Mouse (Mus musculus) limb, embryonic 13.5 days (tissue): ENCODE measurements around the gene Egflam. TPM values are rescaled to one million over a fixed set of nuclear protein-coding genes. Genes with fewer than 3 reads are reported as not detected.

Experiments
- ATAC-seq: fragments of 200-750 bp; cut with Nextera tagmentation; 2 replicates; pipeline ENCODE4 v1.8.0; 2017; ENCODE audit warnings: low read depth, moderate number of reproducible peaks, moderate TSS enrichment; ENCODE audit not compliant: low FRiP score
- H3K27ac ChIP-seq: fragments of 300-500 bp; sonication (generic); 2 replicates; pipeline ENCODE4 v1.5.1; 2015; ENCODE audit warnings: inconsistent platforms, mild to moderate bottlenecking, moderate library complexity
- H3K27me3 ChIP-seq: fragments of 300-500 bp; sonication (generic); 2 replicates; pipeline ENCODE4 v1.6.1; 2015; ENCODE audit warnings: mild to moderate bottlenecking, inconsistent platforms
- H3K36me3 ChIP-seq: fragments of 300-500 bp; sonication (generic); 2 replicates; pipeline ENCODE4 v1.6.1; 2015; ENCODE audit warnings: inconsistent platforms, mild to moderate bottlenecking, moderate library complexity
- H3K4me1 ChIP-seq: fragments of 300-500 bp; sonication (generic); 2 replicates; pipeline ENCODE4 v1.6.1; 2015; ENCODE audit warnings: inconsistent platforms
- H3K4me2 ChIP-seq: fragments of 300-500 bp; sonication (generic); replicated peaks from 2 replicates; pipeline ENCODE4 v1.6.1; 2015; ENCODE audit warnings: inconsistent platforms, mild to moderate bottlenecking, moderate library complexity
- H3K4me3 ChIP-seq: fragments of 300-500 bp; sonication (generic); 2 replicates; pipeline ENCODE4 v1.5.1; 2015; ENCODE audit warnings: moderate library complexity, mild to moderate bottlenecking, inconsistent platforms
- H3K9ac ChIP-seq: fragments of 300-500 bp; sonication (generic); 2 replicates; pipeline ENCODE4 v1.6.1; 2015; ENCODE audit warnings: mild to moderate bottlenecking, inconsistent platforms
- H3K9me3 ChIP-seq: fragments of 300-500 bp; sonication (generic); 2 replicates; pipeline ENCODE4 v1.6.1; 2016; ENCODE audit warnings: inconsistent platforms
- WGBS: fragments of 180-500 bp; shearing (Covaris S2); methylation state at CpG from one replicate; pipeline ENCODE4 v1.1.7; 2015; 5-methylcytosine and 5-hydroxymethylcytosine counted together
- polyA plus RNA-seq: library from polyadenylated mRNA; unstranded; fragments of >200 nt; fragmentation: Nextera tagmentation; extraction: Ambion mirVana; gene quantifications from 2 replicates; pipeline ENCODE4 v1.2.1, GENCODE M21; 2015

Gene Egflam
- polyA plus RNA-seq, 1 experiment from 2014 or later: 21.2 TPM

GRCm38 (mm10) chr15:7340703-7341309 is 57.4 kb downstream of the Egflam start:
- H3K9me3 ChIP-seq: no peaks in the 10 kb centered on the region
- 68% methylated on average over 5 of the region's 5 CpGs for WGBS
- no peak overlapping the region for H3K27ac ChIP-seq
- ATAC-seq: no peak
- no peaks in the 10 kb centered on the region for H3K4me1 ChIP-seq
- no peak overlapping the region for H3K9ac ChIP-seq
- no peak overlapping the region for H3K4me3 ChIP-seq
- H3K36me3 ChIP-seq: no peaks in the 10 kb centered on the region
- no peaks in the 10 kb centered on the region for H3K27me3 ChIP-seq
- no peak overlapping the region for H3K4me2 ChIP-seq

- Histone ChIP-seq H3K9me3 (no peaks in the 10 kb centered on the region), H3K9ac (no peak overlapping the region), H3K4me1 (no peaks in the 10 kb centered on the region), H3K27ac (no peak overlapping the region), H3K36me3 (no peaks in the 10 kb centered on the region), H3K4me2 (no peak overlapping the region), H3K4me3 (no peak overlapping the region), H3K27me3 (no peaks in the 10 kb centered on the region)
- no peak for ATAC-seq
- 86% methylated on average over 11 of the region's 11 CpGs for WGBS
Measured at GRCm38 (mm10) chr15:7334517-7335298, 63.5 kb downstream of the Egflam start.

DNA sequence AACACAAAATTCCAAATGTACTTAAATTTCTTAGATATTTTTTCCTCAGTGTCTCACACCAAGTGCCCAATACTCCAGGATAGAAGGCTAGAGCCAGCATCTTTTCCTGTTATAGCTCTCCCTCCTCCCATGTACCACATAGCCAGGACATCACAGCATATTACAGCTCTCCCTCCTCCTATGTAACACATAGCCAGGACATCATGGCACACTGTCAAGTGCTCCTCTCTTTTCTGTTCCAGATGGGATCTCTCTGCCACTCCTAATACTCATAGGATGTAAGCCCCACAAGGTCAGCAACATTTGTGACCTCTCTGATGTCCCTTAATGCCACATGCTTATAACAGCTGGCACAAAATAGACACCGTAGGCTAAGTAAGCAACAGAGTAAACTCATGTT is 65.3 kb downstream of the Egflam start:
- H3K9me3 ChIP-seq: no peaks in the 10 kb centered on the region
- no peak for ATAC-seq
- no peak overlapping the region for H3K27ac ChIP-seq
- H3K9ac ChIP-seq: no peak overlapping the region
- no peaks in the 10 kb centered on the region for H3K27me3 ChIP-seq
- H3K4me3 ChIP-seq: no peak overlapping the region
- no peaks in the 10 kb centered on the region for H3K4me1 ChIP-seq
- 82% methylated on average over 1 of the region's 1 CpGs for WGBS
- no peak overlapping the region for H3K4me2 ChIP-seq
- no peaks in the 10 kb centered on the region for H3K36me3 ChIP-seq

DNA sequence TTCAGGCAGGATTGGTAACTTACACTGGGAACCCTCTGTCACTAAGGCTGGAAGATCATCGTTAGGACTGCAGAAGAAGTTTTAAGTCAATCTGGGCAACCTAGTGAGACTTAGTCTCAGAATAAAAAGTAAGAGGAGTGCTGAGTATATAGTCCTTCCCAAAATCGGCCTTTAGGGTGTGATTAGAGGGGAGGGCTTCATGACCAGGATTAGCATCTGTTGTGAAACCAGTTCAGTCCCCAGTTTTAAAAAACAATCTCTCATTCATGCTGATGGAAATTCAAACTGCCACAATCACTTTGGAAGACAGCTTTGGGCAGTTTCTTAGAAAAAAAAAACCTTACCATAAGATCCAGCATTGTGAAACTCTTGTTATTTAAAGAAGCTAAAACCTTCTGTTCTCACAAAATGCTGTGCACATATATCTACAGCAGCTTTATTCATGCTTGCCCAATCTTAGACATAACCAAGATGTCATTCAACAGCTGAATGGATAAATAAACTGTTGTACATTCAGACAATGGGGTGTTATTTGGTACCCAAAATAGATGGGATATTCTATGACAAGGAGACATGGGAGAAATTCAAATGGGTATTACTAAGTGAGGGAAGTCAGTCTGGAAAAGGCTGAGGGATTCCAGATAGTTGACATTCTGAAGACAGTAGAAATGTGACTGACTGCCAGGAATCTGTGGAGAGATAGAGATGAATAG is 75.4 kb downstream of the Egflam start:
- Histone ChIP-seq H3K4me3 (no peak overlapping the region), H3K9me3 (no peaks in the 10 kb centered on the region)
- WGBS: 69% methylated on average over 2 of the region's 2 CpGs

GRCm38 (mm10) chr15:7320901-7321300 is 77.3 kb downstream of the Egflam start:
- WGBS: 60% methylated on average over 4 of the region's 4 CpGs

More for the DNA sequence above, 75.4 kb downstream of the Egflam start:
- ATAC-seq: no peak
- no peak overlapping the region for H3K4me2 ChIP-seq
- H3K9ac ChIP-seq: no peak overlapping the region
- H3K27ac ChIP-seq: no peak overlapping the region
- H3K4me1 ChIP-seq: no peaks in the 10 kb centered on the region
- no peaks in the 10 kb centered on the region for H3K27me3 ChIP-seq
- no peaks in the 10 kb centered on the region for H3K36me3 ChIP-seq

GRCm38 (mm10) chr15:7315539-7315938 is 82.7 kb downstream of the Egflam start:
- Histone ChIP-seq H3K27ac (no peak overlapping the region), H3K4me1 (no peaks in the 10 kb centered on the region), H3K9me3 (no peaks in the 10 kb centered on the region), H3K4me3 (no peak overlapping the region), H3K27me3 (no peaks in the 10 kb centered on the region), H3K9ac (no peak overlapping the region), H3K36me3 (peaks cover 6% of the 10 kb centered on the region; the same call in 1 of the 2 replicates), H3K4me2 (no peak overlapping the region)
- no peak for ATAC-seq
- 80% methylated on average over 9 of the region's 9 CpGs for WGBS

More at GRCm38 (mm10) chr15:7320901-7321300, 77.3 kb downstream of the Egflam start:
- no peak overlapping the region for H3K27ac ChIP-seq
- H3K9ac ChIP-seq: no peak overlapping the region
- H3K27me3 ChIP-seq: no peaks in the 10 kb centered on the region
- H3K4me3 ChIP-seq: no peak overlapping the region
- H3K4me1 ChIP-seq: no peaks in the 10 kb centered on the region
- no peak for ATAC-seq
- no peaks in the 10 kb centered on the region for H3K9me3 ChIP-seq
- H3K4me2 ChIP-seq: no peak overlapping the region
- H3K36me3 ChIP-seq: no peaks in the 10 kb centered on the region

- no peaks in the 10 kb centered on the region for H3K9me3 ChIP-seq
- 41% methylated on average over 4 of the region's 4 CpGs for WGBS
Measured at GRCm38 (mm10) chr15:7308711-7309110, 89.5 kb downstream of the Egflam start.

GRCm38 (mm10) chr15:7299892-7300291 is 98.3 kb downstream of the Egflam start:
- no peak overlapping the region for H3K4me2 ChIP-seq
- no peaks in the 10 kb centered on the region for H3K27me3 ChIP-seq
- H3K27ac ChIP-seq: no peak overlapping the region
- H3K9ac ChIP-seq: no peak overlapping the region
- H3K36me3 ChIP-seq: peaks cover 3% of the 10 kb centered on the region; the same call in 1 of the 2 replicates
- ATAC-seq: no peak
- WGBS: 86% methylated on average over 1 of the region's 1 CpGs
- H3K4me3 ChIP-seq: no peak overlapping the region
- H3K9me3 ChIP-seq: 0 out of 2 replicates have a peak, but pooled peaks cover 3% of the 10 kb centered on the region
- H3K4me1 ChIP-seq: no peaks in the 10 kb centered on the region

More at GRCm38 (mm10) chr15:7308711-7309110, 89.5 kb downstream of the Egflam start:
- Histone ChIP-seq H3K27me3 (no peaks in the 10 kb centered on the region), H3K4me2 (no peak overlapping the region), H3K36me3 (no peaks in the 10 kb centered on the region), H3K4me1 (no peaks in the 10 kb centered on the region), H3K27ac (no peak overlapping the region), H3K9ac (no peak overlapping the region), H3K4me3 (no peak overlapping the region)
- ATAC-seq: peak; percentile 15; the same call in 1 of the 2 replicates

DNA sequence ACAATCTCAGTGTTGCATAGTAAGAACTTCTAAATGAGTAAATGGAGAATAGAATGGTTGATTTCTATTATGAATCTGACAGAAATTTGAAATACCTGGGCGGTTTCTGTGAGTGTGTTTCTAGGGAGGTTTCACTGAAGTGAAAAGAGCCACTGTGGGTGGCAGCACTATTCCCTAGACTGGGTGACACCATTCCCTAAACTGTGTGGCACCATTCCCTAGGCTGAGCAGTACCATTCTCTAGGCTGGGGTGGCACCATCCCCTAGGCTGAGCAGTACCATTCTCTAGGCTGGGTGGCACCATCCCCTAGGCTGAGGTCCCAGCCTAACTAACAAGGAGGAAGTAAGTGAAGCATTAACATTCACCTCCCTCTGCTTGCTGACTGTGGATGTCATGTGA is 103.0 kb downstream of the Egflam start:
- peaks cover 3% of the 10 kb centered on the region; the same call in 1 of the 2 replicates for H3K36me3 ChIP-seq
- no peak overlapping the region for H3K4me3 ChIP-seq
- H3K9me3 ChIP-seq: 0 out of 2 replicates have a peak, but pooled peaks cover 3% of the 10 kb centered on the region
- H3K4me1 ChIP-seq: 0 out of 2 replicates have a peak, but pooled peaks cover under 1% of the 10 kb centered on the region
- no peak overlapping the region for H3K27ac ChIP-seq
- no peak overlapping the region for H3K9ac ChIP-seq
- H3K4me2 ChIP-seq: no peak overlapping the region
- H3K27me3 ChIP-seq: no peaks in the 10 kb centered on the region
- ATAC-seq: no peak
- WGBS: 90% methylated on average over 1 of the region's 1 CpGs

DNA sequence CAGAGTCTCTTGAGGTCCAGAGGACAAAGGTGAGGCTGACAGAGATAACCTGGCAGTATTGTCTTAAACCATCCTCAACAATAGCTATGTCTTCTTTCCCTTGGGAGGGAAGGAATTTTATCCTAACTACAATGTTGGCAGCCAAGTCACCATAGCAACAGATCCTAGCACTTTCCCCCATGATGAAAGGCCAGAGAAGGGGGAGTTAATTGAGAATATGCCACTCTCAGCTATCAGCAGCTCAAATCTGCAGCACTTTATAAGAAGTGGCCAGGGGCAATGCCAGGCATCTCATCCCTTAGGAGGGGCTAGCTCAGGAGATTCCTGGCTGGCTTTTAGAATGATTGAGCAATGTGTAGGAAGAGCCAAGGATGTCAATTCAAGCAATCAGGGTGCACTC is 105.3 kb downstream of the Egflam start:
- no peak overlapping the region for H3K4me2 ChIP-seq
- no peak overlapping the region for H3K27ac ChIP-seq
- peaks cover 3% of the 10 kb centered on the region; the same call in 1 of the 2 replicates for H3K36me3 ChIP-seq
- H3K9me3 ChIP-seq: 0 out of 2 replicates have a peak, but pooled peaks cover 3% of the 10 kb centered on the region
- H3K4me1 ChIP-seq: peaks cover 14% of the 10 kb centered on the region; the same call in 1 of the 2 replicates
- ATAC-seq: no peak
- no peak overlapping the region for H3K4me3 ChIP-seq
- H3K27me3 ChIP-seq: no peaks in the 10 kb centered on the region
- H3K9ac ChIP-seq: no peak overlapping the region

DNA sequence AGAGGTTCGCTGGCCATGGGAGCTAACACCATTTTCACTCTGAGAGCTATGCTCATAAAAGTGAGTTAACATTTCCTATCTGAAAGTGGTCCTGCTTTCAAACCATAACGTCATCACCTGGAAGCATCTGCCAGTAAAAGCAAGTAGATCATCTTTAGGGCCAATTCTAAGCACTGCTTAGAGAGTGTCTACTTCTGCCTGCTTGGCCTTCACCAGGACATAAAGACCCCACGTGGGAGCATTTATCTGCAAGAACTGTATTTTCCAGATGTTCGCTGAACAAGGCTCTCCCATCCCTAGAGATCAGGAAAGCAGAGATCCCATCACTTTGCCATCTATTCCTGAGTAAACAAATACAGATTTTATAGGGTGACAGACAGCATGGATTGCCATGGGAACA is 108.2 kb downstream of the Egflam start:
- no peaks in the 10 kb centered on the region for H3K9me3 ChIP-seq
- H3K4me1 ChIP-seq: peaks cover 14% of the 10 kb centered on the region; the same call in 1 of the 2 replicates
- no peak overlapping the region for H3K9ac ChIP-seq
- no peak overlapping the region for H3K4me2 ChIP-seq
- H3K36me3 ChIP-seq: no peaks in the 10 kb centered on the region
- ATAC-seq: peak; percentile 87
- no peak overlapping the region for H3K27ac ChIP-seq
- no peaks in the 10 kb centered on the region for H3K27me3 ChIP-seq
- H3K4me3 ChIP-seq: no peak overlapping the region
- WGBS: 54% methylated on average over 4 of the region's 4 CpGs

DNA sequence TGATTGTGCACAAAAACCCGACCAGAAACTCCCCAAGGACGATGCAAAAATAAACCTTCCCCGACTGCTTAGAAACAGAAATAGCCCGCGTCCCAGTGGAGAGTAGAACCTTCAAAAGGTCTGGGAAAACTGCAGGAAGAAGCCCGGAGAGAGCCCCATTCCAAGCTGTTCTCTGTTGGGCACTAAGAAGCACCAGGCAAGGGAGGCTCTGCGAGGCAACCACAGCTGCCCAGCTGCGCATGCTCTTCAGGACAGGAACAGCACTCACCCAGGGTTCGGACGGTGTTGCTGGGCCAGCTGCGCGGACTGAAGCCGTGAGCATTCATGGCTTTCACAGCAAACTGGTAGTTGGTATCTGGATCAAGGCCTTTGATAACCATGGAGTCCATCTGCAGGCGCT is 108.7 kb downstream of the Egflam start:
- Histone ChIP-seq H3K27ac (no peak overlapping the region), H3K4me2 (peak overlapping the region; percentile 16; the same call in 1 of the 2 replicates), H3K4me1 (peaks cover 14% of the 10 kb centered on the region; the same call in 1 of the 2 replicates), H3K9me3 (no peaks in the 10 kb centered on the region), H3K27me3 (no peaks in the 10 kb centered on the region), H3K9ac (no peak overlapping the region), H3K4me3 (no peak overlapping the region), H3K36me3 (no peaks in the 10 kb centered on the region)
- peak; percentile 51; the same call in 1 of the 2 replicates for ATAC-seq
- 59% methylated on average over 14 of the region's 14 CpGs for WGBS
